Mouse (Mus musculus) liver, embryonic 12.5 days (tissue): ENCODE data around the gene Rbm25. TPM values are rescaled to one million over a fixed set of nuclear protein-coding genes. Genes with fewer than 3 reads are reported as not detected.

Source experiments
- ATAC-seq: fragments of 200-750 bp; cut with Nextera tagmentation; 2 replicates; pipeline ENCODE4 v1.8.0; 2017; ENCODE audit warnings: moderate number of reproducible peaks, mild to moderate bottlenecking, moderate library complexity
- H3K27ac ChIP-seq: fragments of 300-500 bp; sonication (generic); 2 replicates; pipeline ENCODE4 v1.5.1; 2016; ENCODE audit warnings: mild to moderate bottlenecking
- H3K27me3 ChIP-seq: fragments of 300-500 bp; sonication (generic); replicated peaks from 2 replicates; pipeline ENCODE4 v1.6.1; 2016; ENCODE audit warnings: mild to moderate bottlenecking, moderate library complexity
- H3K36me3 ChIP-seq: fragments of 300-500 bp; sonication (generic); 2 replicates; pipeline ENCODE4 v1.6.1; 2016; ENCODE audit warnings: mild to moderate bottlenecking, moderate library complexity
- H3K4me1 ChIP-seq: fragments of 300-500 bp; sonication (generic); 2 replicates; pipeline ENCODE4 v1.6.1; 2016
- H3K4me2 ChIP-seq: fragments of 300-500 bp; sonication (generic); 2 replicates; pipeline ENCODE4 v1.6.1; 2016; ENCODE audit warnings: mild to moderate bottlenecking, moderate library complexity
- H3K4me3 ChIP-seq: fragments of 300-500 bp; sonication (generic); 2 replicates; pipeline ENCODE4 v1.5.1; 2016; ENCODE audit warnings: mild to moderate bottlenecking, moderate library complexity
- H3K9ac ChIP-seq: fragments of 300-500 bp; sonication (generic); 2 replicates; pipeline ENCODE4 v1.6.1; 2016; ENCODE audit warnings: mild to moderate bottlenecking, moderate library complexity
- H3K9me3 ChIP-seq: fragments of 300-500 bp; sonication (generic); replicated peaks from 2 replicates; pipeline ENCODE4 v1.6.1; 2016; ENCODE audit warnings: mild to moderate bottlenecking, moderate library complexity
- WGBS: fragments of 180-500 bp; shearing (Covaris S2); methylation state at CpG from one replicate; pipeline ENCODE4 v1.1.7; 2016; ENCODE audit not compliant: insufficient replicate concordance; 5-methylcytosine and 5-hydroxymethylcytosine counted together
- polyA plus RNA-seq: library from polyadenylated mRNA; unstranded; fragments of >200 nt; fragmentation: Nextera tagmentation; extraction: Ambion mirVana; gene quantifications from 2 replicates; pipeline ENCODE4 v1.2.1, GENCODE M21; 2016

The Rbm25 gene
- polyA plus RNA-seq, 1 experiment from 2014 or later = 163 TPM

GRCm38 (mm10) chr12:83686575-83687350 is 55.7 kb downstream of the Rbm25 start:
- ATAC-seq = no peak
- no peaks in the 10 kb centered on the region for H3K9me3 ChIP-seq
- H3K36me3 ChIP-seq = peaks cover 18% of the 10 kb centered on the region
- WGBS = 82% methylated on average over 9 of the region's 9 CpGs
- H3K4me2 ChIP-seq = peak overlapping the region; percentile 88
- H3K27ac ChIP-seq = peak overlapping the region; percentile 95
- peaks cover 36% of the 10 kb centered on the region for H3K4me1 ChIP-seq
- no peaks in the 10 kb centered on the region for H3K27me3 ChIP-seq
- H3K9ac ChIP-seq = no peak overlapping the region
- H3K4me3 ChIP-seq = no peak overlapping the region

- Histone ChIP-seq H3K4me3 (peak within 1 kb of the TSS; percentile 87), H3K36me3 (peaks cover 19% of the 10 kb centered on the region), H3K27ac (peak within 1 kb of the TSS; percentile 95), H3K9ac (peak within 1 kb of the TSS; percentile 89), H3K27me3 (no peaks in the 10 kb centered on the region), H3K9me3 (no peaks in the 10 kb centered on the region), H3K4me2 (peak within 1 kb of the TSS; percentile 88), H3K4me1 (peaks cover 46% of the 10 kb centered on the region)
- WGBS = 1% methylated on average over 38 of the region's 38 CpGs
- ATAC-seq = peak; percentile 96
These were observed 56.9 kb downstream of the Rbm25 start, which contains the start of gene Psen1 for GRCm38 (mm10) chr12:83687934-83688315. Gene Psen1 (plus strand): TSS chr12:83688152.

GRCm38 (mm10) chr12:83688316-83689086 is 57.5 kb downstream of the Rbm25 start:
- H3K4me1 ChIP-seq = peaks cover 48% of the 10 kb centered on the region
- no peaks in the 10 kb centered on the region for H3K27me3 ChIP-seq
- peak; percentile 80 for ATAC-seq
- H3K36me3 ChIP-seq = peaks cover 20% of the 10 kb centered on the region
- WGBS = under 1% methylated on average over 49 of the region's 49 CpGs
- H3K9me3 ChIP-seq = no peaks in the 10 kb centered on the region
- peak overlapping the region; percentile 88 for H3K4me2 ChIP-seq
- H3K4me3 ChIP-seq = peak overlapping the region; percentile 87
- peak overlapping the region; percentile 95 for H3K27ac ChIP-seq
- H3K9ac ChIP-seq = peak overlapping the region; percentile 89

- WGBS = 8% methylated on average over 6 of the region's 6 CpGs
- peaks cover 17% of the 10 kb centered on the region; the same call in 1 of the 2 replicates for H3K36me3 ChIP-seq
These were observed 58.0 kb downstream of the Rbm25 start for GRCm38 (mm10) chr12:83689087-83689432.

GRCm38 (mm10) chr12:83694011-83694410 is 63.0 kb downstream of the Rbm25 start:
- H3K9ac ChIP-seq = no peak overlapping the region
- no peaks in the 10 kb centered on the region for H3K27me3 ChIP-seq
- peaks cover 14% of the 10 kb centered on the region; the same call in 1 of the 2 replicates for H3K36me3 ChIP-seq
- 84% methylated on average over 5 of the region's 5 CpGs for WGBS
- H3K27ac ChIP-seq = no peak overlapping the region
- no peak overlapping the region for H3K4me3 ChIP-seq
- peaks cover 70% of the 10 kb centered on the region for H3K4me1 ChIP-seq
- H3K9me3 ChIP-seq = no peaks in the 10 kb centered on the region
- H3K4me2 ChIP-seq = no peak overlapping the region
- ATAC-seq = no peak

More at GRCm38 (mm10) chr12:83689087-83689432, 58.0 kb downstream of the Rbm25 start:
- Histone ChIP-seq H3K4me2 (peak overlapping the region; percentile 88), H3K27me3 (no peaks in the 10 kb centered on the region), H3K4me1 (peaks cover 49% of the 10 kb centered on the region), H3K27ac (peak overlapping the region; percentile 95), H3K4me3 (peak overlapping the region; percentile 87), H3K9me3 (no peaks in the 10 kb centered on the region), H3K9ac (peak overlapping the region; percentile 89)
- ATAC-seq = no peak

- H3K9me3 ChIP-seq = no peaks in the 10 kb centered on the region
- H3K27ac ChIP-seq = no peak overlapping the region
- peaks cover 17% of the 10 kb centered on the region for H3K36me3 ChIP-seq
- 83% methylated on average over 3 of the region's 3 CpGs for WGBS
- H3K27me3 ChIP-seq = no peaks in the 10 kb centered on the region
- H3K4me3 ChIP-seq = no peak overlapping the region
- H3K4me1 ChIP-seq = peaks cover 64% of the 10 kb centered on the region
- H3K9ac ChIP-seq = no peak overlapping the region
- no peak for ATAC-seq
- H3K4me2 ChIP-seq = no peak overlapping the region
These were observed 63.6 kb downstream of the Rbm25 start for GRCm38 (mm10) chr12:83694669-83695068.

GRCm38 (mm10) chr12:83698637-83699036 is 67.6 kb downstream of the Rbm25 start:
- Histone ChIP-seq H3K27me3 (no peaks in the 10 kb centered on the region), H3K4me2 (no peak overlapping the region), H3K9me3 (no peaks in the 10 kb centered on the region), H3K4me3 (no peak overlapping the region), H3K36me3 (peaks cover 33% of the 10 kb centered on the region), H3K27ac (no peak overlapping the region; the same call in 1 of the 2 replicates), H3K4me1 (peaks cover 43% of the 10 kb centered on the region), H3K9ac (no peak overlapping the region)
- WGBS = 85% methylated on average over 4 of the region's 4 CpGs
- ATAC-seq = no peak

GRCm38 (mm10) chr12:83701608-83702007 is 70.6 kb downstream of the Rbm25 start:
- Histone ChIP-seq H3K27me3 (no peaks in the 10 kb centered on the region), H3K4me1 (peaks cover 41% of the 10 kb centered on the region), H3K4me3 (no peak overlapping the region), H3K27ac (no peak overlapping the region), H3K36me3 (peaks cover 53% of the 10 kb centered on the region), H3K9ac (no peak overlapping the region), H3K9me3 (no peaks in the 10 kb centered on the region), H3K4me2 (no peak overlapping the region)
- 92% methylated on average over 7 of the region's 7 CpGs for WGBS
- ATAC-seq = no peak

- Histone ChIP-seq H3K4me1 (peaks cover 45% of the 10 kb centered on the region), H3K27me3 (no peaks in the 10 kb centered on the region), H3K36me3 (peaks cover 63% of the 10 kb centered on the region), H3K27ac (no peak overlapping the region), H3K9me3 (no peaks in the 10 kb centered on the region), H3K9ac (no peak overlapping the region), H3K4me3 (no peak overlapping the region), H3K4me2 (no peak overlapping the region)
- WGBS = 81% methylated on average over 4 of the region's 4 CpGs
- ATAC-seq = no peak
These were observed 71.8 kb downstream of the Rbm25 start for GRCm38 (mm10) chr12:83702796-83703195.

- 84% methylated on average over 4 of the region's 4 CpGs for WGBS
- Histone ChIP-seq H3K9ac (no peak overlapping the region), H3K27ac (0 out of 2 replicates have a peak overlapping the region, but pooled peaks have one; percentile 20), H3K9me3 (no peaks in the 10 kb centered on the region), H3K27me3 (no peaks in the 10 kb centered on the region), H3K36me3 (peaks cover 61% of the 10 kb centered on the region), H3K4me2 (no peak overlapping the region), H3K4me1 (peaks cover 52% of the 10 kb centered on the region), H3K4me3 (no peak overlapping the region)
- ATAC-seq = no peak
These were observed 75.9 kb downstream of the Rbm25 start for GRCm38 (mm10) chr12:83706951-83707350.

- Histone ChIP-seq H3K36me3 (peaks cover 66% of the 10 kb centered on the region), H3K27ac (peak overlapping the region; percentile 68), H3K9me3 (no peaks in the 10 kb centered on the region), H3K27me3 (no peaks in the 10 kb centered on the region), H3K4me1 (peaks cover 46% of the 10 kb centered on the region), H3K4me3 (peak overlapping the region; percentile 7; the same call in 1 of the 2 replicates), H3K9ac (peak overlapping the region; percentile 39; the same call in 1 of the 2 replicates), H3K4me2 (peak overlapping the region; percentile 55)
- ATAC-seq = peak; percentile 87
- WGBS = 69% methylated on average over 7 of the region's 7 CpGs
These were observed 77.4 kb downstream of the Rbm25 start for GRCm38 (mm10) chr12:83708160-83709092.
